Mouse (Mus musculus) c-Kit-positive CD71-positive TER-119-positive erythroid progenitor cells, embryonic 14.5 days (primary cell): ENCODE results near the gene Ctf2.
"Not testable (repeated sequence)": the region's sequence is repeated elsewhere in the genome, so short reads cannot be mapped to it uniquely, and the experiment has no call there.

ENCODE experiments used
- DNase-seq: peaks from one replicate; pipeline ENCODE4 v3.0.0-alpha.2; 2013; ENCODE audit warnings: low spot score

Ctf2 gene

DNA sequence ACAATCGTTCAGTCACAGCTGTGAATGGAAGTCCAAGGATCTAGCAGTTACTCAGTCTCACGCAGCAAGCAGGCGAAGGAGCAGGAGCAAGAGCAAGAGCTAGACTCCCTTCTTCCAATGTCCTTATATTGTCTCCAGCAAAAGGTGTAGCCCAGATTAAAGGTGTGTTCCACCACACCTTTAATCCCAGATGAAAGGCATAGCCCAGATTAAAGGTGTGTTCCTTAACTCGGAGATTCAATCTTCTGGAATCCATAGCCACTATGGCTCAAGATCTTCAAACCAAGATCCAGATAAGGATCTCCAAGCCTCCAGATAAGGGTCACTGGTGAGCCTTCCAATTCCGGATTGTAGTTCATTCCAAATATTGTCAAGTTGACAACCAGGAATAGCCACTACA is at the start of gene Ctf2:
Ctf2 (minus strand) TSS at position 101 of the 400 bp plus-strand sequence.
- DNase-seq, result not testable (repeated sequence)

DNA sequence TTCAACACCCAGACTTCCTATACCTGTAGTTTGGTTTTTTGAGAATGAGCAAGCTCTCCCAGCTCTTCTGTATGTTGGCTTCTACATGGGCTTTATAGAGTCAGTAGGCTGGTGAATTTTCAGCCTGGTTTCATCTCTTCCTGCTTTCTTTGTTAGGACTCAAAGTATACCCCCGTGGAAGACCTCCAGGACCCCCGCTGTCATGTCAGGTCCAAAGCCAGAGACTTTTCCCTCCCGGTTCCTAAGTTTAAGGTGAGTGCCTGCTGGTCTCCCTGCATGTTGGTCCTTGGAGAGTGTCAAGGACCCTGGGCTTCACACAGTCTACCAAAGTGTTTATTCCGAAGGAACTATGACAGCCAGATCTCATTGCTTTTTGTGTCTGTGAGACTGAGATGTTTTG is 46.4 kb upstream of the Ctf2 start:
- DNase-seq, result no peak

DNA sequence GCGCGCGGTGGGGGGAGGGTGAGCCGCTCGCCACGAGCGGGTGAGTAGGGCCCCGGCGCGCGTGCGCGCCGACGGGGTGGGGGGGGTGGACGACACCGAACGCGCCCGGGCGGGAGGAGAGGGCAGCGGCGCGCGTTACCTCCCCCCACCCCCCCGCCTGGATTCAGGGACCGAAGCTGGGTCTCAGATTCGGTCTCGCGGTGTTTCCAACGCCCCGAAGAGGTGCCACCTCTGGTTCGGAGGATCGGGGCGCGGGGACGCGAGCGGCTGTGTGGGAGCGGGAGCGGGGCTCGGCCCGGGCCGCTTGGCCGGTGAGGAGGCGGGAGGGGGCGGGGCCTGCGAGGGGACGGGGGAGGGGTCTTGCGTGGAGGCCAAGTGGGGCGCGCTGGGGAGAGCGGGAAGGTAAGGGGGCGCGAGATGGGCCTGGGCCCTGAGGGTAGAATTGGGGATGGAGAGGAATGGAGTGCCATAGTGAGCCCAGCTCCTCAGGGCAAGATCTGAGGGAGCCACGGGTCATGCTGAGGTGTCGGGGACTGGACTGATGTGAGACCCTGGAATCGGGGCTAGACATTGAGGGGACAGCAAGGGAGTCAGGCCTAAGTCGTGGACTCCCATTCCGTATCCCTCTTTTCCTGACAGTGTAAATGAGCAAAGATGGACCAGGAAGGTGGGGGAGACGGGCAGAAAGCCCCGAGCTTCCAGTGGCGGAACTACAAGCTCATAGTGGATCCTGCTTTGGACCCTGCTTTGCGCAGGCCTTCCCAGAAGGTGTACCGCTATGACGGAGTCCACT is 45.7 kb upstream of the Ctf2 start:
- DNase-seq, result peak; percentile 38

DNA sequence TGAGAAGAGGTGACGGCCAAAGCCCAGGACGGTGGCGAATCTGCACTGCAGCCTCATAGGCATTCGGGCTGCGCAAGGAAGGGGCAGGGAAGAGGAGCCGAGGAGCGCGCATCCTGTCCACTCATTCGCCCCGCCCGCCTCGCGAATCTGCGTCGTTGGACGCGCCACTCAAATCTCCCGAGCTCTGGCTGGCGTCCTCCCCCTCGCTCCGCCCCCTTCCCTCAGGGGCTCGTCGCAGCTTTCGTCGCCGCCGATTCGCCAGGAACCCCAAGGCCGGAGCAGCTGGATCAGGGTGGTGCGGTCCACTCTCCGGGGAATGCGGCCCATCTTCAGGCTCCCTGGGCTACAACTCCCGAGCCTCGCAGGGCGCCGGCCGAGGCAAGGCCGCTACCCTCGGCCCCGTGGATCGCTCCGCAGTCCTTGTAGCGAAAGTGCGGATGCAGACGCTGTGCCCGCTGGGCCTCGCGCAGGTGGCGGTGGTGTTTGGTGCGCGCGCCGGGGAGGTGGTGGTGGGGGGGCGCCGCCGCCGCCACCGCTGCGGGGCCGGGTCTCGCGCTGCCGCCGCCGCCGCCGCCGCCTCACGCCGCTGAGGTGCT is 45.0 kb upstream of the Ctf2 start:
- DNase-seq, result peak; percentile 96

DNA sequence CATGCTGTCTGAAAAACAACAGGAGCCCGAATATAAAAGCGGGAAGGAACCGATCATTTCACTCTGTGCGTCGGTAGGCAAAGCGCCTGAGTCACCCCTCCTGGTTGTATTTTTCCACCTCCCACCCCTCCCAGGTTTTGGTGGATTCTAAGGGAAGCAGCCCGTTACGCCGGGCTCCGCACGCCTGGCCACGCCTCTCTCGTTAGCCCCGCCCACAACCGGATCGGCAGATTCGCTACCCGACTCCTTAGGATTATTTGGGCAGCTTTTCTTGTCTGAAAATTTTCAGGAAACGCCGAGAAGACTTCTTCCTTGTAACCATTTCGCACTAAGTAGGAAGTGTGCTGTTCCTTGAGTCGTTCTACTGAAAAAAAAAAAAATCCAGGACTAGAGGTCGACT is 44.5 kb upstream of the Ctf2 start, which contains the start of gene Setd1a:
Setd1a (plus strand) TSS at position 245 of the 400 bp plus-strand sequence.
- DNase-seq, result peak; percentile 80

DNA sequence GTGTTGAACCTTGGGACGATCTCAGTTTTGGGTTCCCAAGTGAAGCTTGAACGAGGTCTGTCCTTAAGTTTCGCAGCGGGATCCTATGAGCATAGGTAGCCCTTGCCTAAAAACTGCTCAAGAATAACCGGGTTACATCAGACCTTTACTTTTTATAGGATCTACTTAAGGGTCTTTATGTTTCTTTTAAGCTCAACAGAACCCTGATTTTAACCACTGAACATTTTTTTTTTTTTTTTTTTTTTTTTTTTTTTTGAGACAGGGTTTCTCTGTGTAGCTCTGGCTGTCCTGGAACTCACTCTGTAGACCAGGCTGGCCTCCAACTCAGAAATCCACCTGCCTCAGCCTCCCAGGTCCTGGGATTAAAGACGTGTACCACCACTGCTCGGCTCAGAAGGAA is 43.9 kb upstream of the Ctf2 start:
- DNase-seq, result not testable (repeated sequence)

DNA sequence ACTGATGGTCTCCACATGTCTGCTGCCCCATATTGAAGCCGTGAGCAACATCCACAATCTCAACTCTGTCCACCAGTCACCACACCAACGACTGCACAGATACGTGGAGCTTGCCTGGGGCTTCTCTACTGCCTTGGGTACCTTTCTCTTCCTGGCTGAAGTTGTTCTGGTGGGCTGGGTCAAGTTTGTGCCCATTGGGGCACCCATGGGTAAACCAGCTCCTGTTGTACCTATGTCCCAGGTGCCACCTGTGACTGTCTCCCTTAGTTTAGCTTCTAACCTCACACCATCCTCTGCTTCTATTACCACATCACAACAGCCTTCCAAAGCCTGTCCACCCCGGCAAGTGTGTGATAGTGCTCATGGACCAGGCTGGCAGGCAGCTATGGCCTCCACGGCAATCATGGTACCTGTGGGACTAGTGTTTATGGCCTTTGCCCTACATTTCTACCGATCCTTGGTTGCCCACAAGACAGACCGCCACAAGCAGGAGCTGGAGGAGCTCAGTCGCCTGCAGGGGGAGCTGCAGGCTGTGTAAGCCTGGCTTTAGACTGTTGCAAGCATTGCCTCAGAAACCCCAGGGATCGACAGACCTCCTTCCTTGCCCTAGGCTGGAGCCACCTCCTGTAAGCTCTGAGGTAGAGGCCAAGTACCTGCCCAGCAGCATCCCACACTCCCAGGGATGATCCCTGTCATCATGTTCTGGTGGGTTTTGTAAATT is 41.9 kb upstream of the Ctf2 start:
- DNase-seq, result peak; percentile 82

DNA sequence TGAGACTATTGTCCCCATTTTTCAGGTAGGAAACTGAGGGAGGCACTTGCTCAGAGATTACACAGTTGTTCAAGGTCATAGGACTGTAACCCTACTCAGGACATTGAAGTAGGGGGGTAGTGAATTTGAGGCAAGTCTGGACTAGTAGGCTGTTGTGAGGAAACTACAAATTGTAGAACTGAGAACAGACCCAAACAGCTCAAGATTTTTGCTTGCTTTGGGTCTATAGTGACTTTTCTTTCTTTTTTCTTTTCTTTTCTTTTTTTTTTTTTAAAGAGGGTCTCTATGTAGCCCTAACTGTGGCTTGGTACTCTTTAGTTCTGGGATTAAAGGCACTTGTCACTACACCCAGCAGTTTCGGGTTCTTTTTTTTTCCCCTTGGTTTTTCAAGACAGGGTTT is 40.6 kb upstream of the Ctf2 start:
- DNase-seq, result no peak

DNA sequence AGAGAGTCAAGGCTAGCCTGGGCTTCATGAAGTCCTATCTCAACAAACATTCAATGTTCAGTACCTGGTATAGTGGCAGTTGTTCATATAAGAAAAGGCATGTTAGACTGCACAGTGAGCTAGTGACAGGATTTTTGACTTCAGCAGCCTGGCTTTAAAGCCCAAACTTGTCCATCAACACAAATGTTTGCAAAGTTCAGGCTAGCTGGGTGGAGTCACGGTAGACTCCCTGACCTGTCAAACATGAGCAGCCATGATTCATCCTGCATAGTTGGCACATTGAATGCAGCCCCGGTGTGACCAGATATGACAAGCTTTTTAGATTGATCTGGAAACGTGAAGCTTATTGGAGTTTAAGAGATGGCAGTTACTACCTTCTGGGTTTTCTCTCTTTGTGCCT is 40.1 kb upstream of the Ctf2 start:
- no peak for DNase-seq

DNA sequence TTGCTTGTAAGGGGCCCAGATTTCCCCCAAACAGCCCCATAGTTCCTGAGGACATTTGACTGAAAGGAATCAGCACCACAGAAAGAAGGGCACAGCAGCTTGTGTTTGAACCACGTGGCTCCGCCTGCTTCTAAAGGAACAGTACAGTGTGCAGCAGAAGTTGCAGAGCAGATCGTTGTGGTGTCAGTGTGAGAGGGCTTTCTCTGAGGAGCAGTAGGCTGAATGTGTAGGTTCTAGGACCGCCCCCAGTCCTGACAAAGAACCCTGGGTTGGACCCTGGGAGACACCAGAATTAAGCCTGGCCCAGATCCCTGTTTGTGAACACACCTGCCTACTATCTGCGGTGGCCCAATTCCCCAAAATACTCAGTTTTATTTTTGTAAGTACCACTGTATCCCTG is 39.3 kb upstream of the Ctf2 start:
- DNase-seq, result no peak

DNA sequence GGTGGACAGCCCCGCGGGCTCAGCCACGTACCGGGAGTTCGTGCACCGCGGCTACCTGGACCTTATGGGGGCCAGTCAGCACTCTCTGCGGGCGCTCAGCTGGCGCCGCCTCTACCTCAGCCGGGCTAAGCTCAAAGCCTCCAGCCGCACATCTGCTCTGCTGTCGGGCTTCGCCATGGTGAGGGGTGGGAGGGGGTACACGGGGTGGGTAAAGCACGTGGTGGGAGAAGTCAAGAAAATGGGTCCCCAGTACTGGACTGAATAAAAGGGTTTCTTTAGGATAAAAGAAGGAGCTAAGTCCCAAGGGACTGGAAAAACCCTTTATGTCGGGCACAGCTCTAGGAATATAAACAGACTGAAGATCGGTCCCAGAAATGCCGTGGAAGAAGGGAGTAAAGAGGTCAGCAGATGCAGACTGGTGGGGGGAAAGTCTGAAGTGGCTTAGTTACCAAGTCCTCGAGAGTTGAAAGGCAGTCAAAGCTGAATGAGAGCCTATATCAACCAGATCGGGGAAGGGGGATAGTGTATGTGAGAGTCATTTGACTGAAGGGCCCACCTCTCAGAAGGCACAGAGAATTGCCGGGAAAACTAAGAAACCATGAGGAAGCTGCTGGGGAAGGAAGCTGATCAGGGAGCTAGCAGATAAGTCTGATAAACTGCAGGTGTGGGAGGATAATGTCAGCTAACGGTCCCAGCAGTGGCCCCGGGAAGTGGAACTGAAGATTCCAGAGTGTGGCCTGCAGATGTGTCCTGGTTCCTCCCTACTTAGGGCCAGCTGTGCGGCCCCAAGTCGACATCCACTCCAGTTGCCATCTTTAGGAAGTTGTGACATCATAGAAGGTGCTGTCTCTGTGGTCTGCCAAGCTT is 38.3 kb upstream of the Ctf2 start:
- DNase-seq, result no peak

DNA sequence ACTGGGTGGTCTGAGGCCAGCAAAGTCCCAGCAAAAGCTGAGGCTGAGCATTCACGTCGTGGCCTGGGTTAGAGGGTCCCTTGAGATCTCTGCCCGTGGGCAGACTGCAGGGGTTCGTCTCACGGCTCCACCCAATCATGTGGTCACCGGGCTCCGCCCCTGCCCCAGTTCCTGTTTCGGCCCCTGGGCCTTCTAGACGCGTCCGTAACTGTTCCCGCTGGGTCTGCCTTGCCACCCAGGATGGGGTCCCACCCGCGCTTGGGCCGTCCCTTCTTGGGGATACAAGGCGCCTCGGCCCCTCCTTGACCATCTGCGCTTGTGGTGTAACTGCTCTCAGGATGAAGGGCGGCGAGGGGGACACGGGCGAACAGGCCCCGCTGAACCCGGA is 37.7 kb upstream of the Ctf2 start, which contains the start of gene Orai3:
Orai3 (plus strand) TSS at position 165 of the 388 bp plus-strand sequence.
- no peak for DNase-seq

DNA sequence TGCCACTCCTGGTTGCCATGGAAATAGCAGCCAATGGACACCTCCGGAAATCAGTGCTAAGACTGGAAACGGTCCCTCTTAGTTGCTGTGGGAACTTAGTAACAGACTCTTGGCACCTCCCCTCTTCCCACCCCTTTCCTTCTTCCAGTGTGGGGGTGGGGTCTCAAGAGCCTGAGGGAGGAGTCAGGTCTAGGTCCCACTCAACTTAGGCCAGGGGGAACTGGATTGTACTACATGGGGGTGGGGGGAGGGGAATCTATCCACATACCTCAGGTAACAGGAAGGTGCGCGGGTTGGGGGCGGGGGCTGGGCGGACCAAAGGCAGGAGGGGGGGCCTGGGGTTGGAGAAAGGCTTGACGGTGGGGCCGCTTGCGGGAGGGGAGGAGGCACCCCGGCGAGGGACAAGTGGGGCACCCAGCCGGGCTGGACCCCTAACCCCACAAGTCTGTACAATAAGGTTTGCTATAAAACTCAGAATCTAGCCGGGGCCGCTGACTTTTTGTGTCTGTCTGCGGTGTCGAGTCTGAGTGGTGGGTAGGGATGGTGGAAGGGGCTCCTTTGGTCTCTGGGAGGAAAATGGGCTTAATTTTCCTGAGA is 37.1 kb upstream of the Ctf2 start:
- peak; percentile 73 for DNase-seq

DNA sequence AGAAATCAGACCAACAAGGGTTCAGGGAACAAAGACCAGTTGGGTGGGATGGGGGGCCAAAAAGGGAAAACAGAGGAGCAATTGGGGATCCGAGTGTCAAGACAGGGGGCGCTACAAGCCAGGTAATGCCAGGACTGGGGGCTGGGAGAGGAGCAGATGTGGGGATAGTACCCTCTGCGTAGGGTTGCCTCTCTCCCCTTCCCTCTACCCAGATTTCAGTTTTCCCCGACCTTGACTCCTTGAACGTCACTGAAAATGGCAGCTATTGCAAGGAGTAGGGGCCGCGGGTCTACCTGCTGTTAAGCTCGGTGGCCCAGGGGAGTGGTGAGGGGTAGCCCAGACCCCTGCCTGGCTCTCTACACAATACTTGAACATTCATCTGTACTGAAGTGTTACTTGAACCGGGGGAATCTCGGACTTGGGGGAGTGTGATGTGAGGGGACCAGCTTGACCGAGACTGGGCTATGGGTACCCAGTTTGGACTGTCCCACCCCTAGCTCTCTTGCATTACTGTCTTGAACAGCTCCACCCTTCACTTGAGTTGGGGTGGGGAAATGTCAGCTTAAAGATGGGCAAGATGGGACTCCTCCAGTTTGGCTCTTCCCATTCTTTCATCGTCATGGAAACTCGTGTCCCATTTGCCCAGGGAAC is 36.5 kb upstream of the Ctf2 start:
- no peak for DNase-seq

DNA sequence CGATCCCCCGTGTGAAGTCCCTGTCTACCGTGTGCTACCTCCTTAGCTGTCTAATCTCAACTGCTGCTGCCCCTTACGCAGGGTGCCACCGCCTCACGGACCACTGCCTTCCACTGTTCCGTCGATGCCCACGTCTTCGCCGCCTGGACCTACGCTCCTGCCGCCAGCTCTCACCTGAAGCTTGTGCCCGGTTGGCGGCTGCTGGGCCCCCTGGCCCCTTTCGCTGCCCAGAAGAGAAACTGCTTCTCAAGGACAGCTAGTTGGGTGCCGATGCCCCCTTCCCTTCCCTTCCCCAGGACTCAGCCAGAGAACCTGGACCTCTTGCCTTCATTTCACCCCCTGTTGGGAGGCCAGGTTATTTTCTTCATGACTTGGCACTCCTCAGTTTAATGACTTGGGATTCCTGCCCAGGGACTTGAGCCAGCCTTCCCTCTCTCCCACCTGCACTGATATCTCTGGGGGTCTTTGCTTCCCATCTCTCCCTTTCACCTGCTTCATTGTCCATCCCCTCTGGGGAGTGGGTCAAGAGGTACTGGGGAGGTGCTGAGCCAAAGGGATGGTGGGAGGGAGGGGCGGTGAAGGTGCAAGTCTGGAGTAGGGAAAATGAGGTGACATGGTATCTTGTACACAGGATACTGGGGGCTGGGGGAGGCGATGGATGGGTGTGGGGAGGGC is 35.8 kb upstream of the Ctf2 start:
- no peak for DNase-seq

DNA sequence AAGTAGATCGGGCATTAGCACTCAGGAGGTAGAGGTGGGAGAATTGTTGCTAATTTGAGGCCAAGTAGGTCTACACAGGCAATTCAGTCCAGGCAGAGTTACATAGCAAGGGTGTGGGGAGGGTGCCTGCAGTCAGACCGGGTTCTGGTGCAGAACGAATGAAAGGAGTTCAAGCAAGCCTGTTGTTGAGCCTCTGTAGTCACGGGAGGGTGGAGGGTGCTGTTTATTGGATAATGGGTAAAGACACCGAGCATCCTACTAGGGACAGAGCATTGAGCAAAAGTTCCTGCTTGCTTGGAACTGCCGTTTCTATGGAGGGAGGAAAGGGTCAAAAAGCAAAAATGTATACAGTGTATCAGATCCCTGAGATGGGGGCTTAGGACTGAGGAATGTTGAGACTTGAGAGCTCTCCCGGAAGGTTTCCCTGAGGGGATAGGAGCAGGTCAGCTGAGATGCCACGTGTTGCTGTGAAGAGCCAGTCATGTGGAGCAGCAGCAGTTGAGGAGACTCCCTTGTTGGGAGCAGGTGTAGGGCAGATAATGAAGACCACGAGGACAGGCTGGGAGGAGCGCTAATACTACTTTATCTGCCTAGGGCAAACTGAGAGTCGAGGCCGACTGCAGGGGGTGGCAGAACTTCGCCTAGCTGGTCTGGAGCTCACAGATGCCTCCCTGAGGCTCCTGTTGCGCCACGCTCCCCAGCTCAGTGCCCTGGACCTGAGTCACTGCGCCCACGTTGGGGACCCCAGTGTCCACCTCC is 35.1 kb upstream of the Ctf2 start:
- peak; percentile 87 for DNase-seq

DNA sequence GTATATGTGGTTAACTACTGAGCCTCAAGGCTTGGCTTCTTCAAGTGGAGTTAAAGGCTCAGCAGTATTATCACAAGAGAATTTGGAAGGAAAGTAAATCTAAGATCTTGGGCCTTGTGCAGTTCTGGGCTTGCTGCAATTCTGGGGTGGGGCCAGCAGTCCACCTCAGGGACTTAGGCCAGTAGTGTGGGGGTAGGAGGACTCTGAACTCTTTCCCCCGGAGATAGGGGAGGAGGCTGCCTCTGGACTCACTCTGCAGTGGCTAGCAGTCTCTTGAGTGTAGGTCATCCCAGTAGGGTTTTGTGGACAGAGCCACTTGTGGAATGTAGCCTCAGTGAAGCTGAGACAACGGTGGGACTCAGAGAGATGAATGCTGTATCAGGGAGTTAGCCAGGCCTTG is 33.8 kb upstream of the Ctf2 start:
- DNase-seq, result no peak

DNA sequence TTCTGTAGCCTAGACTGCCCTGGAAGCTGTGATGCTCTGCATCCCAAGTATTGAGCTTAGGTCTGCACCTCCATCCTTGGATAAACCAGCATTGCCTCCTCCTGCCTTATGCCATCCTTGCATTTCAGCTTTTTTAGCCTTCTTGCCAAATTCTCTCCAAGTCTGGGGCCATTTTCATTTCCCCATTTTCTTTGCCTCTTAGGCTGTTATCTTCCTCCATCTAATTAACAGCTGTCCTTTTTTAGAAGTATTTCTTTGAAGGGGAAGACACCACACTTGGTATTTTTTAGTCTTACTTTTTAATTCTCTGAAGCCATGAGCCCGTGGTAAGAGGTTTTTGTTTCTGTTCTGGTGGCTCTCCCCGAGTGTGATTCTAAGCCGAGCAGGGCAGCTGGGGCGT is 31.7 kb upstream of the Ctf2 start:
- no peak for DNase-seq

DNA sequence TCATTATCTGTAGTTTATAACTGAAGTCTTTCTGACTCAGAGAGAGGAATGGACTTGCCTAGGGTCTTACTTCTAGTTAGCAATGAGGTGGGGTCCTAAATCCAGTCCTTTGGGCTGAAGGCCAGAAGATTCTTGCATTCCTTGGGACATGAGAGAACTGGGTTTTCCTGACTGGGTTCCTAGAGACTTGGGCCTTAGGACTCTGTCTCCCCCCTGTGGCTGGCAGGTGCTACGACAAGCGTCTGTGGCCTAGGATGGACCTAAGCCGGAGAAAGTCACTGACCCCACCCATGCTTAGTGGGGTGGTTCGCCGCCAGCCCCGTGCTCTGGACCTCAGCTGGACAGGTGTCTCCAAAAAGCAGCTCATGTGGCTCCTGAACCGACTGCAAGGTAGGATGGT is 29.1 kb upstream of the Ctf2 start:
- no peak for DNase-seq

DNA sequence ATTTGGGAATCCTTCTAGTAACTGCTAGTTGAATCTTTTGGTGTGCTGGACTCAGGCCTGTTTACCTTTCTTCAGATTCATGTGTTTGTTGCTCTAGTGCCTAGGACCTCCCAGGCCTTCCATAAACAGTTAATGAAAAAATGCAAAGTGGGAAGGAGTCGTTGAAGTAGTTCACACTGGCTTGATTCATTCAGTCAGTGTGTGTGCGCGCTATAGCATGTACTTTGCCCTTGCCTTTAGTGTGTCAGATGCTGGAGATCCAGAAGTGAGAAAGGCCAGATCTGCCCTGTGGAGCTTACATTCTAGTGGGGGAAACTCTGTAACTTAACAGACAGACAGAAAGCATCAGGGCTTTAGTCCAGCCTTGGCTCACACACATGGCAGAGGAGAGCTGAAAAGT is 28.5 kb upstream of the Ctf2 start:
- no peak for DNase-seq
